Mouse (Mus musculus) right cerebral cortex, adult 18-20 months (tissue): Measurements from ENCODE around the gene Agpat1.

Experiments
- DNase-seq: peaks from one replicate; pipeline ENCODE4 v3.0.0; 2022; ENCODE audit warnings: mixed read lengths

The Agpat1 gene

GRCm38 (mm10) chr17:34655581-34655991 lies 51.5 kb downstream of the Agpat1 start:
- DNase-seq, result peak; percentile 63

- no peak for DNase-seq
Observed at GRCm38 (mm10) chr17:34656666-34657065, 52.6 kb downstream of the Agpat1 start.

DNA sequence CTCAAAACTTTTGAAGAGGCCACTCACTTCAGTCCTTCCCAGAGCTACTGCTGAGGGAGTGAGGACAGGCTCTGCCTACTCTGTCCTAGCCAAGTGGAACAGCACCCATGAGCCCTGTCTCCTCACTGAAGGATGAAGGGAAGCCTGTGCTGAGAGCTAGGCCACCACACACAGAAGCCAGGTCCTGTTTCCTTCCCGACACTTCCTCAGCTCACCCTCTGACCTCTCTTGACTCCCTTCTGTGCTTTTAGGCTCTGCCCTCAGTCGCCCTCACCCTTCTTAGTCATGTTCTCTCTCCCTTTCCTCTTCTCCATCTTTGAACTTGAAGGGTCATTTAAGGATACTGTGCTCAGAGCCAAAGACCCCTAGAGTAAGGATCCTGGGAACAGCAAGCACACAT lies 53.2 kb downstream of the Agpat1 start:
- DNase-seq, result no peak

GRCm38 (mm10) chr17:34658145-34658544 lies 54.1 kb downstream of the Agpat1 start:
- DNase-seq, result no peak

- DNase-seq, result no peak
Observed at GRCm38 (mm10) chr17:34658591-34658990, 54.5 kb downstream of the Agpat1 start.

- DNase-seq, result no peak
Observed at GRCm38 (mm10) chr17:34659181-34659896, 55.3 kb downstream of the Agpat1 start.

GRCm38 (mm10) chr17:34659897-34660214 lies 55.8 kb downstream of the Agpat1 start:
- no peak for DNase-seq

- DNase-seq, result no peak
Observed at GRCm38 (mm10) chr17:34660259-34660820, 56.3 kb downstream of the Agpat1 start.

GRCm38 (mm10) chr17:34661121-34661591 lies 57.1 kb downstream of the Agpat1 start:
- no peak for DNase-seq

- no peak for DNase-seq
Observed at GRCm38 (mm10) chr17:34662468-34662867, 58.4 kb downstream of the Agpat1 start.

GRCm38 (mm10) chr17:34662978-34663377 lies 58.9 kb downstream of the Agpat1 start:
- no peak for DNase-seq
